Mouse (Mus musculus): Measurements from ENCODE around the gene Taok3.
A peak's percentile ranks its signal among the peaks of the same experiment; 100 is the strongest.

Gene Taok3

DNA sequence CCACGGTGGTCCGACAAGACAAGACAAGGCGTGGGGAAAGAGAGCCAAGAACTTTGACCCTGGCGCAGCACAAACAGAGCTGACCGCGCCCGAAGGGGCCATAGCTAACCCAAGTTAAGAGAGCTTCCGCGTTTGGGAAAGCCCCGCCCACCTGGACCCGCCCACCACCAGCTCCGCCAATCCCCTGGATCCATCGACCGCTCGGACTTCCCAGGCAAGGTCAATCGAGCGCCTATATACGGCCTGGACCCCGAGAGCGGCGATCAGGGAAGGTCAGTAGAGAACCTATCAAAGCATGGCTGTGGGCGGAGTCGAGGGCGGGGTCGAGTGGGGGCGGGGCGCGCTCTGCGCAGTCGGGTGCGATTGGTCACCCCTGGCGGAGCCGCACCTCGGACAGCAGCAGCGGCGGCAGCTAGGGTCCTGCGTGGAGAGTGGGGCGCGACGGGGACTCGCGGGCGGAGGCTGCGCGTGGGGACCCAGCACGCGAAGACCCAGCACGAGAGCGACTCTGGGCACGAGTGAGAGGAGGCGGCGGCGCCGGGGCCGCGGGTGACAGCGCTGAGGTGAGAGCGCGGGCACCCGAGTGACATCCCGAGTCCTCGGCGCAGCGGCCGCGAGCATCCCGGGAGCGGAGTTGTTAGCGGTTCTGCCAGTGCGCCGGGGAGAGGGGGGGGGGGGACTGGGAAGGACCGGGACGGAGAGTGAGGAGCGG is at the start of gene Taok3:
Gene Taok3 (plus strand): TSS at position 353 of the 712 bp plus-strand sequence.
- DNase-seq (ENCODE audit: low spot score in 2 of 2) = peak; percentile 97 to 98

DNA sequence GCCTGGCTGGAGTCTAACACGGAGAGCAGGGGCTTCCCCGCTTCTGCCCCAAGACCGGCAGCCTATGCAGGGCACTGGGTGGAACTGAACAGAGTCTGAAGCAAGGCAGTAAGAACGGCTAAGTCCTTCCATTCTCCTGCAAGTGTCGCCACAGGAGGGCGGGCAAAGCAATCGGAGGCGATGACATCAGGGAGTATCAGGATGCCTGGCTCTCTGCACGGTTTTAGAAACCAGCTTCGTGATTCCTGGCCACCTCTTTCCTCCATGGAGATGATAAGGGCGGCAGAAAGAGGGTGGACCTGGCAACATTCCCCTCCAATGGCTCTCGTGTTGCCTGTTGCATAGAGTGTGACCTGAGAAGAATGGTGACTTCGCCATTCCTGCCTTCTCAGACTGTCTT is 32.2 kb upstream of the Taok3 start:
- DNase-seq (ENCODE audit: low spot score in 2 of 2) = no peak

DNA sequence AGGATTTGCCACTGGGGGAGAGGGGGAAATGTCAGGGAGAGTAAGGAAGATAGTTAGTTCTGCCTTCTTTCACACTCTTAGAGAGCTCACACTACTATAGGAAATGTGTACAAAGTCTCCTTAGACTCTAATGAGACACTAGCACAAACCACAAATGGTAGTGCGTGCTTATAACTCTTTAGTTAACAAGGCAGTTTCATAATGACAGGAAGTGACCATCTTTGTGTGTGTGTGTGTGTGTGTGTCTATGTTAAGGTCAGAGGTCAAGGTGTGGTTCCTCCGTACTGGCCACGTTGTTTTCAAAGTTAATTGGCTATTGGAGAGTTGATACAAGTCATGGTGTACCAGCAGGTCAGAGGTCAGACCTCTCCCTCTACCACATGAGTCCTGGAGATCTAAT is 30.8 kb upstream of the Taok3 start:
- peak in 1 of 2 experiments; percentile 7 for DNase-seq (ENCODE audit: low spot score in 2 of 2)

DNA sequence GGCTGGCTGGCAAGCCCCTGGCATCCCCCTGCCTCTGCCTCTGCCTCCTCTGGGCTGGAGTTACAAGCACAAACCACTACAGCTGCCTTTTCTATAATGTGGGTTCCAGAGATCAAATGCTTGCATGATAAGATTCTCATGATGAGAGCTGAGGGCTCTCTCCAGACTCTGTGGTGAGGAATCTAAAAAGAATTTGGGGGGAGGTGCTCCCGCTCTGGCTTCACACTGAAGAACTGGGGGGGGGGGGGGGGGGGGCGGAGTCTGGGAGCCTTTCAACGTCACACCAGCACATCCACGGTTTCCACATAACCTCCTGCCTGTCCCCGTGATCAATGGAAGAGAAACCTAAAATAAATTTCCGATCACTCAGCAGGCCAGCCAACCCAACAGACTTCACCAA is 30.1 kb upstream of the Taok3 start:
- DNase-seq (ENCODE audit: low spot score in 2 of 2) = no peak

DNA sequence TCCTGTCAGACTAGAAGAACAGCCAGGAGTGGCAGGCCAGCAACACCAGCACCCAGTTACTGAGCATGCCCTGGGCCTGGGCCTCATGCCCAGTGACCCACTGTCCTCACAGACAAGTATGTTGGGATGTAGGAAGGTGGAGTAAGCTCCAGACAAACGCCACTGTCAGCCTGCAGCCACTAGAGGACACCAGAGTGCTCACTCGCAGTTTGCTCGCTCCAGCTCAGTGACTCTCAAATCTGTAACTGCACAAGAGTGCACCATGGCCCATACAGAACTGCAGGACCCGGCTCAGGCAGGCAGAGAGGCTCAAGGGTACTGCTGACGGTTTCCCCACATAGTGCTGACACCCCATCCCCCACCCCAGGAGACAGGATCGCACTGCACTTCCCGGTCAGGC is 25.5 kb upstream of the Taok3 start:
- DNase-seq (ENCODE audit: low spot score in 2 of 2) = no peak

DNA sequence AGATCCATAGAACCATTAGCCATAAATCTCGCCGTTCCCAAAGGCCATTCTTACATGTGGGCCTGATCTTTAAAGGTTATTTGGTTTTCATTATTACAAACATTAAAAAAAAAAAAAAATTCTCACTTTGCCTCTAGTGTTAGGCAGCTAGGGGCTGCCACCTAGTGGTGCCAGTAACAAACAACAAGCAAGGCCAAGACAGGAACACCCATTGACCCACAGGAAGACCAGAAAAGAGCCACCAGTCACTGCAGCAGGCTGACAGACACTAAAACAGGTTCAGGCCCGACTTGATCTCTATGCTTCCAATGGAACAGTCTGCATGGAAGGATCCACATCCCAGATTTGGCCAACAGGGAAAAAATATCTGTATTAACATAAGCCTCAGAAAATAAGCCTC is 23.2 kb upstream of the Taok3 start:
- DNase-seq (ENCODE audit: low spot score in 2 of 2) = peak; percentile 28 to 39

DNA sequence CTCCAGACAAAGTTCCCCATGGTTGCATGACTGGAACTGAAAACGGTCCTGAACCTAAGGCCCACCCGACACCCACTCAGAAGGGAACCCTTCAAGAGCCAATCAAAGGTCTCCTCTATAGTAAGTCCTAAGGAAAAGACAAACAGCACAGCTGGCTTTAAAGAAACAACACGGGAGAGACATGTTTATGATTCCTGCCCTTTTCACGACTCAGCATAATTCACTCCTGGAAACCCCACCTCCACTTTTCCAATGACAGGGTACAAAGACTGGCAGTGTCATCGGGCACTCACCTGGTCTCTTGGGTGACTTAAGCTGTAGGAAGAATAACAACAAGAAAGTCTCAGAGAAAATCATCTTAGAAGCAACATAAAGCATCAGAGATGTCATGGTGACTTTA is 20.9 kb upstream of the Taok3 start:
- no peak for DNase-seq (ENCODE audit: low spot score in 2 of 2)

DNA sequence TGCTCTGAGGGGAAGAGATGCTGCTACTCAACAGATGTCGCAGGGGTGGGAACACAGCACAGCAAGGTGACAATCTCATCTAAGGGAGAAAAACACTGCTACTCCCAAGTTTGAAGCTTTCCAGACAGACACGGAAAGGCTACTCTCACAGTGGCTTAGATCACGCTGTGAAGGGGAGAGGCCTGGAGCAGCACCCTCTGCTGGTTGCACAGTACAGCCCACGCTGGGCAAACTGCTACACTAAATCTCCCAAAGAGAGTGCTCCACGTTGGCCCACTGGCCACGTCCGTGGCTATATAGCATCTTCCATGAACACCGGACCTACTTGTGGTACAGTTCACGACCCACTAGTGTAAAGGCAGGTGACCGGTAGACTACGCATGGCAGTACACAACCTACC is 20.2 kb upstream of the Taok3 start:
- no peak for DNase-seq (ENCODE audit: low spot score in 2 of 2)

DNA sequence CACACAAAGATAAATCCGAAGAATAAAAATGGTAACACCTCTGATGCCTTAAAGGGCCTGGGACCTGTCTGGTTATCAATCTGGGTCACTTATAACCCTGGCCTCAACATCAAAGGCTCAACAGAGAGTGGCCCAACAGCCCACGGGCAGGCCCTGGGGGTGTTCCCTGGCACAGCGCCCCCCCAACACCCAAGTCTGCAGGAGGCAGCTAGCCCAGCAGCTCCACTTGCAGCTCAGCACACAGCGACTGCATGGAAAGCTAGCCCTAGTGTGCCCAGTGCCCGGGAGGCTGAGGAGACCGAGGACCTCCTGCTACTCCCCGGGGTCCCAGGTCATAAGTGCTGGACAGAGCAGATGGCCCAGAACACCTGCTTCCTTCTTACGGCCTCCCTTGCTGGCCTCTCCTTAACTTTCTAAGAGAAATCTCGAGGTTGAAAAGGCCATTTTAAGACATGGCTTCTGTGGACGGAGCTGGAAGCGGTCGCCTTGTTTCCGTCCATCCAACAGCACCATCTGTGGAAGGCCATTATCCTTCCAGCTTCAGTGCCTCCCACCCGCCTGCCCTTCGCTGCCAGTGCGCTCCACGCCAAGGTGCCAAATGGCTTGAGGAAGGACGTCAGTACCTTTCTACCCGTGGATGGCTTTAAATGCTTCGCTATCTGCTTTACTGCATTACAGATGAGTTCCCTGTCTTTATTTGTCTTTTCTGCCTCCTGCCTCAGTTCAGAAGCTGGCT is 16.6 kb upstream of the Taok3 start:
- DNase-seq (ENCODE audit: low spot score in 2 of 2) = no peak

DNA sequence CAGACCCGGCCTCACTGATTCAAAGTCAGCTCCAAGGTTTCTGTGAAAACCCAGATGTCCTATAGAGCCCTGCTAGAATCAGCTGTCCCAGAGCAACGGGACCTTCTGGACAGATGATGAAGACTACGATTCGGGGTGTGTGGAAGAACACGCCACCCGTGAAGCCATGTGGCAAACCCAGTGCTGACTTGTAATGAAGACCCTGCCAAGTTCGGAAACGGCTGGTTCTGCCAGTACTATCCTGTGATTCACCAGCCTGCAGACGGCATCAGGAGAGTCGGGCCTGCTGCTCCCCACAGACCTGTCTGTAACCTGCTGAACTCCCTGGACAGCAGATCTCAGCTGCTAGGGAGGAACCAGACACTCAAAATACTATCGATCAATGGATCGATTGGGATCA is 15.6 kb upstream of the Taok3 start:
- DNase-seq (ENCODE audit: low spot score in 2 of 2) = no peak

DNA sequence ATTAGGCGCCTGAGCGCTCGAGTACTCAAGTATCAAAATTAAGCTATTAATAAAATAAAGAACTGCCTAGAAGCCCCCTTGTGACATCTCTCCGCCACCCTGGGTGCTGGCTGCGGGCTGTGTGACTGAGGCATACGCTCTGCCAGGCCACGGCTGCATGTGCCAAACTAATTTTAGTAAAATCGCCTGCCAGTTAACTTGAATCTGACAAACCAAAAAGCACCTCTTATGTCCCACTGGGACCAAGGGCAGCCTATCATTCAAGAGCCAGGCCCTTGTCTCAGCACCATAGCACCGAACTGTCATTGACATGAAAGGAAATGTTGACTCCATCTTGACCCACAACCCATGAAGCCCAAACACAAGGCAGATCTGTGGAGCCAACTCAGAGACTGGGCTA is 14.2 kb upstream of the Taok3 start:
- DNase-seq (ENCODE audit: low spot score in 2 of 2) = no peak

DNA sequence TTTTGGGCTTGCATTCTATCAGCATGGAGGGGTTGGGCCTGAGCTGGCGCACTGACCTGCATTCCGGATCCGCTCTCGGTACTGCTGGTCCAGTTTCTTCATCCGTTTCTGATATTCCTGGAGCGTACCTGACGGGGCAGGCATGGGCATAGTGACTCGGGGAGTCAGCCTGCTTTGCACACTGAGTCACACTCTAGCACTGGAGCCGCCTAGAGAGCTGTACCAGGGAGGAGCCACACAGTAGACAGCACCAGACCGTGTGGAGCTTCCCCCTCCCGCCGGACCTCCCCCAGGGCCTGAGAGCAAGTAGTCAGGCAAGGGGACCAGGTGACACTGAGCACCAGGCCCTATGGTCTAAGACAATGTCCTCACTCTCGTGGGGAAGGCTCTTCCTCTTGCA is 11.6 kb upstream of the Taok3 start:
- DNase-seq (ENCODE audit: low spot score in 2 of 2) = no peak

DNA sequence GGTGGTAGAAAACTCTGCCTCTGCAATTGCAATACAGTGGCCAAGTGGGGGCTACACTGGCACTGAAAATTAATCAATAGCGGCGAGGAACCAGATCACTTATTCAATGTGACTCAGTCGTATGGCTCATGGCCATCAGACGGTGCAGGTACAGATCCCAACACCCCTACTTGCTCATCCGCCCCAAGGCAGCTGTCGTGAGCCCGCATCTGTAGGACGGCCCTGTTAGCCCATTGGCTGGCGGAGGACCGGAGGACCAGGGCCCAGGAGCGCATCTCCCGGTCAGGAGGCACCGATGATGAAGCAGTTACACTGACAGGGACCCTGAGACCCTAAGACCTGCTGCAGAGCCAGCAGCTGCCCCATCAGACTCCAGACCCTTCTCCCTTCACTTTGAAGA is 11.2 kb upstream of the Taok3 start:
- DNase-seq (ENCODE audit: low spot score in 2 of 2) = no peak

DNA sequence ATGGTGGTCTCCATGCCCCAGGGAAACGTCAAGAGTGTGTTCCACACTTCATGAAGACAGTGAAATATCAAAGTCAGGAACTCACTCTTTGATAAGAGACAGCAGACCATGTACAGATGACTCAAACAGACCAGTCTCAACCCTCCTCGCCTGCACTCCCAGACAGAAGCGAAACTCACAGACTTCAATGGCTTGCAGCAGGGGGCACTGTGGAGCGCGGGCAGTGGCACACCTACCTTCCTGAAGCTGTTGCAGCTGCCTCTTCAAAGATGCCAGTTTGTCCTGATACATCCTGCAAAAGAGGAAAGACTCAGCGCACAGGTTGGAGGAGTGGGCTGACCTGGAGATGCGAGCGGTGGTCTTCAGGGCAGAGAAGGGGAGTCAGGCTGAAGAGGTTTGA is 10.4 kb upstream of the Taok3 start:
- no peak for DNase-seq (ENCODE audit: low spot score in 2 of 2)

DNA sequence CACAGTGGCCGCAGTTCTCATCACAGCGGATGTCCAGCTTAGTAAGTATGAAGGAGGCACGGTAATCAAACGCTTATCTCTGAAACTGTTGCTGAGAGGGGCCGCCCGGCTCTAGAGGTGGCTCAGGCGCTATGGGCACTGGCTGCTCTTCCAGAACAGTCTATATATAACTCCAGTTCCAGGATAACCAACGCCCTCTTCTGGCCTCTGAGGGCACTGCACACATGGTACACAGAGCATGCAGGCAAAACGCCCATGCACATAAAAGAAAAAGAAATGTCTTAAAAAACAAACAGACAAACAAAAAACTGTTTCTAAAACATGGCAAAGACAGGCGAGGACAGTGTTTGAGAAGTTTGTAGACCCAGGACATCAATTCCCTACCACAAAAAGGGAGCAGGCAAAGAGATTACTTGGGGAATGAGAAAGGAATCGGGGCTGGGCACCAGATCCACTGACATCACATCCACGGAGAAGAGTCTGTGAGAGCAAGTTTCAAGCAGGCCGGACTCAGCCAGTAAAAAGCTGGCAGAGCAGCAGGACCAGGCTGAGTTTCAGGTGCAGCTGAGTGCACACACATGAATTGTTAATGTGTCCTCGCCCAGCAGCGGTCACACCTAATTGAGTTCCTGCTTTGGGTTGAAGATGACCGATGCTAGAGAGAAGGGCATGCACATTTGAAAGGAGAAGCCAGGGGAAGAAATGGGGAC is 8.7 kb upstream of the Taok3 start:
- DNase-seq (ENCODE audit: low spot score in 2 of 2) = no peak

DNA sequence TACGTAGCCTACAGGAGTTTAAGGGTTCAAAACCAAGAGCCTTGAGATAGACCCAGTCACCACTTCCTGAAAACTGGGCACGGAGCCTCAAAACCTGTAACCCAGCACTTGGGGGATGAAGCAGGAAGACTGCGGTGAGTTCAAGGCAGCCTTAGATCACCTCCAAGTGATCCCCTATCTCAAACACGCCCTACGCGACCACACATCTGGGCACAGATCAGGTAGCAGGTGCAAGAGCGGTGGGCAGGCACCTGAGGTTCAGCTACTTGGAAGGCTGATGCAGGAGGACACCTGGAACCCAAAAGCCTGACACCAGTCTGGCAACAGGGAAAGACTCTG is 8.2 kb upstream of the Taok3 start:
- DNase-seq (ENCODE audit: low spot score in 2 of 2) = no peak

DNA sequence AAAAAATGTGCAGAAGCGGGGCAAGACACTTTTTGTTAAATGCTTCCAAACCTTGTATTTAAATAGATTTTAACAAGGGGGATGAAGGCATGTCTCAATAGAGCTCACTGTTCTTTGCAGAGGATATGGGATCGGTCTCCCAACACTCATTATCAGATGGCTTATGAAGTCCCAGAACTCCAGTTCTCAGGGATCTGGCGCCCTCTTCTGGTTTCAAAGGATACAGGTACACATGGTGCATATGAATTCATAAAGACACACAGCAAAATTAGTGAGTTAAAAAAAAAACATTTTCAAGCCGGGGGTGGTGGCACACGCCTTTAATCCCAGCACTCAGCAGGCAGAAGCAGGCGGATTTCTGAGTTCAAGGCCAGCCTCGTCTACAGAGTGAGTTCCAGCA is 6.6 kb upstream of the Taok3 start:
- peak; percentile 12 to 44 for DNase-seq (ENCODE audit: low spot score in 2 of 2)

DNA sequence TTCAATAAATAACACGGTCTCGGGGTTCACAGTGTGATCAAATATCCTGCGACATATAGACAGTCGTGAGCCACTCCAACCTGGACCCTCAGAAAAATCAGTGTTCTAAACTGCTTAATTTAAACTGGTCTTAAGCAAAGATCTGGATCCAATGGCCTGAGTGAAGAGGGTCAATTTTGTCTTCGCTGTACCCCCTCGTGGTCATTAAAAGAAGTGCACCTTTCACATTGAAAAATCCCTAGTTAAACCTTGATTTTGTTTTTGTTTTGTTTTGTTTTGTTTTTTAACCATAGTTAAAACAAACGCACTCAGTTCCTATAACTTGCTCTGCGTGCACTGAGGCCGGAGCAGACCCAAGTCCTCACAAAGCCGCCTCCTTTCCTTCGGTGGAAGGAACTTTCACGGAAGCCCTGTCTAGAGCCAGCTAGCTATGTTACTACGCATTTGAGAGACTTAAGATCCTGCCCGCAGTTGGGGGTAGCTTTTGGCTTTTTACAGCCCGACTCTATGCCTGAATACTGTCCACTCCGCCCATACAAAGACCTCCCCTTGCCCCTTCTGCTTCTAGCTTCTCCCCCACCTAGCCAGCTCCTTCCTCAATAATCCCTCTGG is 5.2 kb upstream of the Taok3 start:
- DNase-seq (ENCODE audit: low spot score in 2 of 2) = peak; percentile 22 to 38

DNA sequence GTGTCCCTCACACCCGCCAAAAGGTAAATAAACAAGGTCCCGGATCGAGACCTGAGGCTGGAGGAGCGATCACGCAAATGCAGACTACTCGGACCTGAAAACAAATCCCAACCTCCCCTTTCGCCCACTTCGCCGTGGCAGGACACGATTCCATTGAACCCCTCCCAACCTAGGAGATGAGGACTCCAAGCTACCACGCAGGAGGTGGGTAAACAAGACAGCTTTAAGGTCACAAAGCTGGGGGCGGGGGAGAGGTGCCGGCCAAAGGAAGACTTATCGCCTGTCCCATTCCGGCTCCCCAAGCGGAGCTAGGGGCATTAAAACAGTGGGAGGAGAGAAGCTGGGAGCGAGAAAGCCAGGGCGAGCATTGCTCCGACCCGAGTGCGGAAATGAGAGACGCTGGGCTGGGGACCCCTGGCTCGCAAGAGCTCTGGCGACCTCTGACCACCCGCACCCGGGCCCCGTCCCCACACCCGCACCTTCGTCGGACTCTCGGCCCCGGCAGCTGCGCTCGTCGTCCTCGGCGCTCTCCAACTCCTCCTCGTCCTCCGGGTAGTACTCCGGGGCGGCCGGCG is 4.6 kb upstream of the Taok3 start:
- DNase-seq (ENCODE audit: low spot score in 2 of 2) = peak; percentile 26 to 34

DNA sequence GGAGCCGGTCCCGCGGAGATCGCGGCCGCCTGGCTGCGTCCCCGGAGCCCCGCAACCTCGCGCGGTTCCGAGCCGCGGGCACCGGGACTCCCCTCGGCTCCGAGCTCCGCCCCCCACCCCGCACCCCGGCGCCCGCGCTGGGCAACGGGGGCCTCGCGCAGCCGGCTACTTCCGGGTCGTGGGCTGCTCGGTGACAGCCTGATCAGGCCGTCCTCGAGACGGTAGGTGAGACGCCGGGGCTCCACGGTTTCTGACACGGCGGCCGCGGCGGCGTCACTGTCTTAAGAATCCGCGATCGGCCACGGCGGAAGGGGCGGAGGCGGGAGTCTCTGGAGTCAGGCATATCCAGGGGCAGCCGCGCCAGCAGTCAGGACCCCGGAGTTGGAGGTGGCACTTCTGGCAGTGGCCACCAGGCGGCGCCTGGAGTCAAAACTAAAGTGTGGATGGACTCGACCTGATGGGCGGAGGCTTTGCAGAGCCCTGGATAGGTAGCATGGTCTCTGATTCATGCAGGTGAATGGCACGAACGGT is 4.0 kb upstream of the Taok3 start, which contains the start of gene Suds3:
Gene Suds3 (minus strand): TSS at position 278 of the 531 bp plus-strand sequence.
- peak; percentile 96 to 97 for DNase-seq (ENCODE audit: low spot score in 2 of 2)

DNA sequence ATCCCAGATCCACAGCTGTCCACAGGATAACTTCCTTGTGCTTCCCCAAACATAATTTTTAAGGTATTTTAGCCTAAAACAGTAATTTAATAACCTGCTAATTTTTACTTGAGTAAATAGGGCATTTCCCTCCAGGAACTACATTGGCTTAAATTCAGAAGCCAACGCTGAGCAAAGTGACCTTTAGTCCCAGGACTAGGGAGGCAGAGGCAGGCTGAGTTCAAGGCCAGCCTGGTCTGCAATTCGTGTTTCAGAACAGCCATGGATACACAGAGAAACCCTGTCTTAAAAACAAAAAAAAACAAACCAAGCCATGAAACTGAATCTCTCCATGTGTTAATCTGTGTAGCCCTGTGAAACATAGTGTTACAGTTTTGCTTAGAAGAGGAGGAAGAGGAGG is 3.3 kb upstream of the Taok3 start:
- no peak for DNase-seq (ENCODE audit: low spot score in 2 of 2)

DNA sequence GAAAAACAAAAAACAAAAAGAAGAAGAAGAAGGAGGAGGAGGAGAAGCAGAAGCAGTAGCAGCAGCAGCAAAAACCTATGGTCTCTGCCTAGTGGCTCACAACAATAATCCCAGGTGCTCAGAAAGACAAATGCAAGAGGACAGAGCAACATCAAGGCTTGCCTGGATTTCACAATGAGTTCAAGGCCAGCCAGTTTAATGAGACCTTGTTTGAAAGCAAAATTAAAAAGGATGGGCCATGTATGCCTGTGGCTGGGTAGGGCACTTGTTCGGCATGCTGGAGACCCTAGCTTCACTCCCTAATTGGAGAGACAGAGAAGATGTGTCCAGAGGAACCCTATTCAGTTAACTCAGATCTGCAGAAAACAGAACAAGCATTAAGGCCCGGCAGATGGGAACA is 2.7 kb upstream of the Taok3 start:
- DNase-seq (ENCODE audit: low spot score in 2 of 2) = no peak

Data from natural killer cell, adult 2 months (primary cell).